Mouse (Mus musculus) kidney, postnatal 0 days (tissue): ENCODE results near the gene Hspa1l. TPM values are rescaled to one million over a fixed set of nuclear protein-coding genes. Genes with fewer than 3 reads are reported as not detected.

ENCODE experiments used
- ATAC-seq: fragments of 200-750 bp; cut with Nextera tagmentation; replicated peaks from 2 replicates; pipeline ENCODE4 v1.8.0; 2017; ENCODE audit warnings: low read depth, moderate number of reproducible peaks, moderate TSS enrichment, moderate library complexity; ENCODE audit not compliant: low FRiP score
- DNase-seq: peaks from one replicate; pipeline ENCODE4 v3.0.0-alpha.2; 2016; ENCODE audit warnings: low spot score
- H3K27ac ChIP-seq: fragments of 300-500 bp; sonication (generic); 2 replicates; pipeline ENCODE4 v1.5.1; 2014; ENCODE audit warnings: mild to moderate bottlenecking
- H3K27me3 ChIP-seq: fragments of 300-500 bp; sonication (generic); 2 replicates; pipeline ENCODE4 v1.6.1; 2014; ENCODE audit warnings: low read length, mixed read lengths; ENCODE audit not compliant: insufficient read depth
- H3K36me3 ChIP-seq: fragments of 300-500 bp; sonication (generic); 2 replicates; pipeline ENCODE4 v1.6.1; 2014; ENCODE audit warnings: low read length, mixed read lengths; ENCODE audit not compliant: insufficient read depth
- H3K4me1 ChIP-seq: fragments of 300-500 bp; sonication (generic); replicated peaks from 2 replicates; pipeline ENCODE4 v1.6.1; 2014; ENCODE audit warnings: antibody characterized with exemption, low read length, mixed read lengths; ENCODE audit not compliant: insufficient read depth
- H3K4me2 ChIP-seq: fragments of 300-500 bp; sonication (generic); 2 replicates; pipeline ENCODE4 v1.6.1; 2014; ENCODE audit warnings: mild to moderate bottlenecking, low read length, moderate library complexity, mixed read lengths
- H3K4me3 ChIP-seq: fragments of 300-500 bp; sonication (generic); replicated peaks from 2 replicates; pipeline ENCODE4 v1.5.1; 2014; ENCODE audit warnings: low read depth, low read length
- H3K9ac ChIP-seq: fragments of 300-500 bp; sonication (generic); 2 replicates; pipeline ENCODE4 v1.6.1; 2014; ENCODE audit warnings: low read depth, low read length
- H3K9me3 ChIP-seq: fragments of 300-500 bp; sonication (generic); replicated peaks from 2 replicates; pipeline ENCODE4 v1.6.1; 2016; ENCODE audit warnings: low read length, inconsistent platforms, mixed read lengths
- CTCF ChIP-seq: IDR thresholded peaks from 2 replicates; pipeline ENCODE4 v1.5.1; 2016; ENCODE audit warnings: antibody characterized with exemption, low read depth, mild to moderate bottlenecking, moderate library complexity
- WGBS: fragments of 180-500 bp; shearing (Covaris S2); extraction: QIAGEN DNeasy Blood & Tissue Kit; methylation state at CpG from one replicate; pipeline ENCODE4 v1.1.7; 2014; 5-methylcytosine and 5-hydroxymethylcytosine counted together
- polyA plus RNA-seq: library from polyadenylated mRNA; unstranded; fragments of >200 nt; fragmentation: Nextera tagmentation; extraction: Ambion mirVana; gene quantifications from 2 replicates; pipeline ENCODE4 v1.2.1, GENCODE M21; 2015

Hspa1l gene
- polyA plus RNA-seq, 1 experiment from 2014 or later: 0.72 TPM

DNA sequence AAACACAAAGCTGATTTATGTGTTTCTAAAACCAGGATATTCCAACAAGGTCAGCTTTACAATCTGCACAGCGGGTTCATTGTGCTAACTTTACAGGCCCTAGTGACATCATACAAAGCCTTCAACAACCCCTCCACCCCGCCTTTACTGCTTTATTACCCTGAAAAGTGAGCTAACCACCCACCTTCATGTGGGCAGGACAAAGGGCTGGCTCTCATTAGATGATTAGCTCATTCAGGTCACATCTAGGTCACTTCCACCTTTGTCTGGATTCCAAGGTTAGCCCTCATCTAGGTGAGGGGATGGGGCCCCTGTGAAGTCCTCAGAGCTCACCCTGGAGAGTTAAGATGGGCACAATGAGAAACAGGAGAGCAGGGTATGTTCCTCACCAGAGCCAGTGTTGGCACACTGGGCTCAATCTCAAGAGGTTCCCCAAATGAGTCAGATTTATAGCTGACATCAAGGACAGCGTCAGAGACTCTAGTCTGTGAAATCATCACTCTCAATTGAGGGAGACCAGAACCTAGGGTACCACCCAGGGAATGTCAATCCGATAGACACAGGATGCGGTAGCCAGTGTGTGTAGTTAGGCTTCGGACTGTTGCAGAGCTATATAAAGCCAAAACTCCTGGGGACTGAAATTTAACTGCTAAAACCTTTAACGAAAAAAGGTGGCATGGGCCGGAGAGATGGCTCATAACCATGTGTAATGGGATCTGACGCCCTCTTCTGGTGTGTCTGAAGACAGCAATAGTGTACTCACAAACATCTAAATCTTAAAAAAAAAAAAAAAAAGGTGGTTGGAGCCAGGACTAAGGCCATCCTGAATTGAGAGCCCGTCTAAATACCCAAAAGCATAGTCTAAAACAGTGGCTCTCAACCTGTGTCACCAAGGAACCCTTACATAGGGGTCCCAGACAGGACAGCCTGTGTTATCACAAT is 21.7 kb upstream of the Hspa1l start:
- peak overlapping the region; percentile 62 for H3K4me2 ChIP-seq
- H3K9ac ChIP-seq: peak overlapping the region; percentile 84
- H3K27ac ChIP-seq: peak overlapping the region; percentile 87
- no peak for ATAC-seq
- H3K9me3 ChIP-seq: no peaks in the 10 kb centered on the region
- H3K27me3 ChIP-seq: no peaks in the 10 kb centered on the region
- DNase-seq: no peak
- H3K36me3 ChIP-seq: peaks cover 14% of the 10 kb centered on the region
- WGBS: 17% methylated on average over 10 of the region's 10 CpGs
- peak; percentile 48 for TF ChIP-seq CTCF
- H3K4me1 ChIP-seq: 0 out of 2 replicates have a peak, but pooled peaks cover 4% of the 10 kb centered on the region
- H3K4me3 ChIP-seq: peak overlapping the region; percentile 91

DNA sequence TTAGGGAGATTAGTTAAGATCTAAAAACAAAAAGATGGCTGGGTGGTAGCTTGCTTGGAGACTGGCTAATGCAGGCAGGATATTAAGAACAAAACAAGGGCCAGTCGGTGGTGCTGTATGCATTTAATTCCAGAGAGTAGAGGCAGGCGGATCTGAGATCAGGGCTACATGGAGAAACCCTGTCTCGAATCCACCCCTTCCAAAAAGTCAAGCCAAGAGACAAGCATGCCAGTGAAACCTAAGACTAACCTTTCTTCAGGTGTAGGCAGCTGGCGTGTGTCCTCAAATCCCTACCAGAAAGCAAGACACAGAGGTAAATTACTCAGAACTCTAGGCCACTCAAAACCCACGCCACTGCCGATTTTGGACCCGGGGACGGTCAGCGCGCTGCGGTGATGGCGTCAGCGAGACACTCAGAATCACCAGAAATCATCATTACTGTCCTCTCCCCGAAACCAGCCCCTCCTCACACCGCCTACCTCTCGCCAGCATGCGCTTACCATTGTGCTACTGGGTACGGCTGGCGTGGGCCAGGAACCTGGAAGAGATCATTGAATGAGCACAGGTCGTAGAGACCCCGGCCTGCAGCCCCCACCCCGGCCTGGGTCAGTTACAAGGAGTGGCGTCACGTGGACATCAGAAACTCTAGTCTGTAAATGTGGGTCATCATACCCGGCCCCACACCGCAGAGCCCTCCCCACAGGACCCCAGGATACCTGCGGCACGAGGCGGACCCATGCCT is 20.7 kb upstream of the Hspa1l start:
- Histone ChIP-seq H3K9me3 (no peaks in the 10 kb centered on the region), H3K9ac (peak overlapping the region; percentile 84), H3K4me3 (peak overlapping the region; percentile 91), H3K27me3 (no peaks in the 10 kb centered on the region), H3K4me1 (0 out of 2 replicates have a peak, but pooled peaks cover 4% of the 10 kb centered on the region), H3K36me3 (peaks cover 14% of the 10 kb centered on the region), H3K4me2 (peak overlapping the region; percentile 62), H3K27ac (peak overlapping the region; percentile 87)
- DNase-seq (no peak), ATAC-seq (no peak)
- TF ChIP-seq CTCF: no peak
- WGBS: under 1% methylated on average over 29 of the region's 29 CpGs

DNA sequence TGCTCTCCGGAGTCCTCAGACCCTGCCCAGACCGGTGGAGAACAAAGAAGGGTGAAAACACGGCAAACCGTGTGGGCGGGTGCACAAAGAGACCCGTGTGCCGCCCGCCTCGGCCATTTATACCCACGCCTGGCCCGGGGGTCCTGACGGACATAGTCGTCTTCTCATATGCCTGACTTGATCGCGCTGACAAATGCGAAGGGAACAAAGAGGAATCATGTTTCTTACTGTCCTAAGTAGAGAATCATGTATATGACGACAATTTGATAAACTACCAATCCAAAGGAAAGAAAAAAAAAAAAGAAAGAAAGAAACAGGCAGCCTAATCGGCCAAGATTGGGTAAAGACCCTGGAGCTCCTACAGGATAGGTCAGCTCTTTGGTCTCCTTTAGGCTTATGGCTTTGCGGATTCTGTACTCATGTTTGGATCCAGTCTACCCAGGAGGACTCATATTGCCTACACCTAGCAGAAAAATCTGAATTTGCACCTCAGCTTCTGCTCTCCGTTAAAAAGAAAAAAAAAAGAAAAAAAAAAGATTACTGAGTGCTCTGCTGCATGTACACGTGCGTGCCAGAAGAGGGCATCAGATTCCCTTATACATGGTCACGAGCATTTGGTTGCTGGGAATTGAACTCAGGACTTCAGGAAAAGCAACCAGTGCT is 20.0 kb upstream of the Hspa1l start:
- whole genome bisulfite sequencing: 1% methylated on average over 23 of the region's 23 CpGs
- peak; percentile 78 for TF ChIP-seq CTCF
- Histone ChIP-seq H3K9ac (peak overlapping the region; percentile 84), H3K36me3 (peaks cover 14% of the 10 kb centered on the region), H3K9me3 (no peaks in the 10 kb centered on the region), H3K27ac (peak overlapping the region; percentile 87), H3K4me1 (0 out of 2 replicates have a peak, but pooled peaks cover 4% of the 10 kb centered on the region), H3K4me3 (peak overlapping the region; percentile 91), H3K27me3 (no peaks in the 10 kb centered on the region), H3K4me2 (peak overlapping the region; percentile 62)
- DNase-seq: peak; percentile 92
- ATAC-seq: peak; percentile 65

DNA sequence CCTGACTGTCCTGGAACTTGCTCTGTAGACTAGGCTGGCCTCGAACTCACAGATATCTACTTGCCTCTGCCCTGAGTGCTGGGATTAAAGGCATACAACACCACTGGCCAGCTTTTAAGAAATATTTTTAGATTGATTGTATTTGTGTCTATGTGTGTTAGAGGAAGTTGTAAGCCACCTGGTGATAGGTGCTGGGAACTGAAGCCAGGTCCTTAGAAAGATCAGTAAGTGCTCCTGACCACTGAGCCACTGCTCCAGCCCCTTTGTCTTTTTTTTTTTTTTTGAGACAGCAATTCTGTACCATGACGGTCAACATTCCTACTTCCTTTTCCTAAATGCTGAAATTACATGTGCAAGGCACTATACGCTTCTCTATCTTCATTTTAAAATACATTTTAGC is 19.2 kb upstream of the Hspa1l start:
- Histone ChIP-seq H3K4me3 (no peak overlapping the region), H3K4me1 (0 out of 2 replicates have a peak, but pooled peaks cover 4% of the 10 kb centered on the region), H3K36me3 (peaks cover 14% of the 10 kb centered on the region), H3K4me2 (0 out of 2 replicates have a peak overlapping the region, but pooled peaks have one; percentile 62), H3K27ac (peak overlapping the region; percentile 87; the same call in 1 of the 2 replicates), H3K9ac (no peak overlapping the region), H3K27me3 (no peaks in the 10 kb centered on the region), H3K9me3 (no peaks in the 10 kb centered on the region)
- TF ChIP-seq CTCF: no peak
- DNase-seq (no peak), ATAC-seq (no peak)
- WGBS: 87% methylated on average over 3 of the region's 3 CpGs

DNA sequence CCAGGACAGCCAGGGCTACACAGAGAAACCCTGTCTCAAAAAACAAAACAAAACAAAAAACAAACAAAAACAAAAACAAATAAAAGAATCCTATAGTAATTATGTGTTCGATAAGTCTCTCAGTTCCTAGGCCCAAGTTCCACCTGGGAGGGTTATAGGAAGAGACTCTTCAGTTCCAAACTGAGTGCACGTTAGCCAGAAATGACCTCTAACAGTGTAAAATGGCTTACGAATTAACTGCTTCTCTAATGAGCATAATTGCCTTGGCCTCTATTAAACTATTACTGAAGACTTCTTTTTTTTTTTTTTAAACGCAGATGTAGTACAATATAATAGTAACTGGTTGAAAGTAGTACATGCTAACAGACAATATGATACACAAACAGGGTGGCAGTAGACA is 18.6 kb upstream of the Hspa1l start:
- no peak overlapping the region for H3K4me2 ChIP-seq
- H3K36me3 ChIP-seq: peaks cover 14% of the 10 kb centered on the region
- TF ChIP-seq CTCF: no peak
- 0 out of 2 replicates have a peak, but pooled peaks cover 4% of the 10 kb centered on the region for H3K4me1 ChIP-seq
- 81% methylated on average over 4 of the region's 4 CpGs for WGBS
- no peak for ATAC-seq
- no peaks in the 10 kb centered on the region for H3K9me3 ChIP-seq
- H3K27me3 ChIP-seq: no peaks in the 10 kb centered on the region
- no peak for DNase-seq
- no peak overlapping the region for H3K4me3 ChIP-seq
- no peak overlapping the region for H3K9ac ChIP-seq
- H3K27ac ChIP-seq: no peak overlapping the region

DNA sequence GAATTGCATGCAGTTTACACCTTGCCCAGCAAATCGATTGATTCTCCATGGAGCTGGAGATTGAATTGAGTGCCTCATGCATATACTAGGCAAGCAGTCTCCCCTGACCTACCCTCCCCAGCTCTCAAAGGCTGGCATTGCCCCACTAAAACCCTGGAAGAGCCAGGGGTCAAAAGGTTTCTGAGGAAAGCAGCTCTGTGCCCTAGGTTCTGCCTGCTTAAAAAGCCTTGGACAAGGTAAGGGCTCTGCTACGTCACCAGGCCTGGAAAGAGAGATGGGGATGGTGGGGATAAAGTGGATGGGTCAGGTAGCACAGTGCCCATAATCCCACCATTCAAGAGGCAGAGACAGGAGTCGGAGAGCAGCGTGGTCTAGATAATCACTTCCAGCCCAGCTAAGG is 17.7 kb upstream of the Hspa1l start:
- Histone ChIP-seq H3K27me3 (no peaks in the 10 kb centered on the region), H3K9me3 (no peaks in the 10 kb centered on the region), H3K9ac (no peak overlapping the region), H3K4me2 (no peak overlapping the region), H3K4me1 (0 out of 2 replicates have a peak, but pooled peaks cover 4% of the 10 kb centered on the region), H3K36me3 (peaks cover 11% of the 10 kb centered on the region), H3K4me3 (no peak overlapping the region), H3K27ac (no peak overlapping the region)
- ATAC-seq (no peak), DNase-seq (no peak)
- 88% methylated on average over 4 of the region's 4 CpGs for WGBS
- TF ChIP-seq CTCF: no peak
